Mouse (Mus musculus) heart, postnatal 4 days (tissue): ENCODE measurements around the gene Fgf11. TPM values are rescaled to one million over a fixed set of nuclear protein-coding genes. Genes with fewer than 3 reads are reported as not detected.

Source experiments
- DNase-seq: peaks from one replicate; pipeline ENCODE4 v3.0.0; 2021
- total RNA-seq, 2 experiments: library from RNA; stranded (reverse); gene quantifications; 2 replicates each; pipeline ENCODE4 v1.2.3; 2021

Gene Fgf11
- total RNA-seq, 2 experiments from 2014 or later = 3.1 to 3.7 TPM

DNA sequence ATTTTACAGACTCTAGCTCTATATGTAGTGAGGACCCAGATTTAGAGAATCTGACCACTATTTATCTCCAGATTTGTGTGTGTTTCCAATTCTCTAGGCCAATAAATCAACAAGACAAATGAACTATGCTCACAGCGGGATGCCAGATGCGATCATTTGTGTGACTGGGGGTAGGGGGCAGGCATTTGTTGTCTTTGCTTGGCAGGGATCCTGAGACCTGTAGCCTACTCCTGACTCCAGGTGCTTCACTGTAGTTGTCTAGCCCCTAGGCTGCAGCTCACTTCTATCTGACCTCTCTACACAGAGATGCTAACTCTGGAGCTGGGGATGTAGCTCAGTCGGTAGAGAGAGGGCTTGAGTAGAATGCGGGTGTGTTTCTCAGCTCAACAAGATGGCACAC lies 19.8 kb downstream of the Fgf11 start:
- DNase-seq = no peak

GRCm38 (mm10) chr11:69778985-69779384 lies 22.7 kb downstream of the Fgf11 start:
- DNase-seq = no peak

DNA sequence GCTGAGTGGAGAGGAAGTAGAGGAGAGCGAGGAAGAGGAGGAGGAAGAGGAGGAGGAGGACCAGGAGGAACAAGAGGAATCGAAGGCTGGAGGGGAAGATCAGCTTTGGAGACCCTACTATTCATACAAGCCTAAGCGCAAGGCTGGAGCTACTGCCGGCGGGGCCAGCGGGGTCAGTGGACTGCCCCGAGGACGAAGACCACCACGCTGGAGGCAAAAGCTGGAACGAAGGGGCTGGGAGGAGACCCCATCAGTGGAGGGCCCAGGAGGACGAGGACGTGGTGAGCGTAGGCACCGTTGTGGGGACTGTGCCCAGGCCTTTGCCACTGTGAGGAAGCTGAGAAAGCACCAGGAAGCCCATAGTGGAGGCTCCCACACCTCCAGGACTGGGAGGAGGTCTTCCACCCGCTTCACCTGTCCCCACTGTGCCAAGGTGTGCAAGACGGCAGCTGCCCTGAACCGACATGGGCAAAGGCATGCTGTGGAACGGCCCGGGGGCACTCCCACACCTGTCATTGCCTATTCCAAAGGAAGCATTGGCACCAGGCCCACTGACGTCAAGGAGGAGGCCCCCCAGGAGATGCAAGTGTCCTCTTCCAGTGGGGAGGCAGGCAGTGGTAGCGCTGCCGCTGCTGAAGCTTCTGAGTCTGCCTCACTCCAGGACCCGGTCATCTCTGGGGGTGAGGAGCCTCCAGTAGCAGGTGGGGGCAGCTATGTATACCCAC lies 23.2 kb downstream of the Fgf11 start:
- DNase-seq = peak; percentile 43

- DNase-seq = no peak
Measured at GRCm38 (mm10) chr11:69777504-69778257, 24.0 kb downstream of the Fgf11 start.

GRCm38 (mm10) chr11:69776488-69776887 lies 25.2 kb downstream of the Fgf11 start:
- DNase-seq = no peak

- DNase-seq = no peak
Measured at GRCm38 (mm10) chr11:69775716-69776115, 25.9 kb downstream of the Fgf11 start.

DNA sequence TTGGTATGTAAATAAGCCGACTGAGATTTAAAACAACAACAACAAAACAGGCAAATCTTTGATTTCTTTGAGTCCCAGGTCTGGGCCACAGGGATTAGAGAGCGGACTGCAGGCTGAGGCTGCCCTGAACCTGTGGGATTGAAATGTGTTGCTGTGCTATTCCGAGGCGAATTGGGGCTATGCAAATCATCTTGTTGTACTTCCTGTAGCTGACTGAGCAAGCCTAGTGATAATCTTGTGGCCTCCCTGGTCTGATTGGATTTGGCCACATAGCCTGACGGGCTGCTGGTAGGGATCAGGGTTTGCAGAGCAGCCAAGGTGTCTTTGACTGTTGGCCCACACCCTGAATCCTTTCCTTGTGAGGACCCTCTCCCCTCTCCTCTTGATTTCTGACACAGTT lies 26.7 kb downstream of the Fgf11 start:
- no peak for DNase-seq

DNA sequence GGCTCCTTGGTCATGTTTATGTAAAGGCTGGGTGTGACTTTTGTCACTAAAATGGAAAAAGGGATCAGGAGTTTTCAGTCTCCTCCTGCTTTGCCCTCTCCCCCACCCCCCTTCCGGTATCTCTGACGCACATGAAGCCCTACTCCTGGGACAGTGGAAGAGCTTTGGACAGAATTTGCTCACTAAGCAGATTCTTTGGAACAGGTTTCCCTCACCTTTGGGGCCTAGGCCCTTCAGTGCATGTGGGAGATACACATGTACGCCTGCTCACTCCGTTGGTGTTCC lies 34.1 kb downstream of the Fgf11 start:
- DNase-seq = no peak

GRCm38 (mm10) chr11:69766872-69767624 lies 34.6 kb downstream of the Fgf11 start:
- no peak for DNase-seq

DNA sequence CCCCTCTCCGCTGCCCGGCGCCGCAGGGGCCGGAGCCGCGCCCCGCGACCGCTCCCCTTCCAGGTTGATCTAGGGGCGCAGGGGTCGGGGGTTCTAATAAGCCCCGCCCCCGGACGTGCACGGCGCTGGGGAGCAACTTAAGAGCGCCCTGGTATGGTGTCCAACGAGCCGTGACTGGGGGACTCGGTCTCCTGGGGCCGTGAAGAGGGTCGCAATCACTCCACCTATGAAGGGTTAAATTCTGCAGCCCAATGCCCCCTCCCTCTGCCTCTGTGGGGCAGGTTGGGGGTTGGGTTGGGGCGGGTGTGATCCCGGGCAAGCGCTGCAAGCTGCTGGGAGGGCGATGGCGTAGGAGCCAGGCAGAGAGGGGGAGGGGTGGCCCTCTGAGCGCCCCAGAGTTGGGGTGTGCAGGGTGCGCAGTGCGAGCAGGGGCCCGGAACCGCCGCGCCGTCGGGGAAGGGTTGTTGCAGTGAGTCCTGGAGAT lies 35.5 kb downstream of the Fgf11 start:
- peak; percentile 80 for DNase-seq

- peak; percentile 61 for DNase-seq
Measured at GRCm38 (mm10) chr11:69765221-69766125, 36.2 kb downstream of the Fgf11 start, which contains the start of gene Zbtb4. Gene Zbtb4 (plus strand): TSS chr11:69765912.

GRCm38 (mm10) chr11:69763551-69763950 lies 38.1 kb downstream of the Fgf11 start:
- no peak for DNase-seq

- no peak for DNase-seq
Measured at GRCm38 (mm10) chr11:69761868-69762267, 39.8 kb downstream of the Fgf11 start, which contains the start of gene Slc35g3. Gene Slc35g3 (minus strand): TSS chr11:69761968.

DNA sequence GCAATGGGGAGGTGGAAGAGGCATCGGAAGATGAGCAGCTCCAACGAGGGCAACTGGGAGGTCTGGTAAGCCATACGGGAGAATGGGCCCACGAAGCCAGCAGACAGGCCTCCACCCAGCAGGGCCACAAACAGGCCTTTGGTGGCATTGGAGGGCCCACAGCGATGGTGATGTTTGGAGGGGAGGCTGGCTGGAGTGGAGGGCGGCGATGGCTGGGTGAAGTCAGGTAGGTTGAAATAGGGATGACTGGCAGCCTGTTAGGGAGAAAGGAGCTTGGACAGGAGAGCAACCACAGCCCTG lies 40.8 kb downstream of the Fgf11 start:
- DNase-seq = no peak

DNA sequence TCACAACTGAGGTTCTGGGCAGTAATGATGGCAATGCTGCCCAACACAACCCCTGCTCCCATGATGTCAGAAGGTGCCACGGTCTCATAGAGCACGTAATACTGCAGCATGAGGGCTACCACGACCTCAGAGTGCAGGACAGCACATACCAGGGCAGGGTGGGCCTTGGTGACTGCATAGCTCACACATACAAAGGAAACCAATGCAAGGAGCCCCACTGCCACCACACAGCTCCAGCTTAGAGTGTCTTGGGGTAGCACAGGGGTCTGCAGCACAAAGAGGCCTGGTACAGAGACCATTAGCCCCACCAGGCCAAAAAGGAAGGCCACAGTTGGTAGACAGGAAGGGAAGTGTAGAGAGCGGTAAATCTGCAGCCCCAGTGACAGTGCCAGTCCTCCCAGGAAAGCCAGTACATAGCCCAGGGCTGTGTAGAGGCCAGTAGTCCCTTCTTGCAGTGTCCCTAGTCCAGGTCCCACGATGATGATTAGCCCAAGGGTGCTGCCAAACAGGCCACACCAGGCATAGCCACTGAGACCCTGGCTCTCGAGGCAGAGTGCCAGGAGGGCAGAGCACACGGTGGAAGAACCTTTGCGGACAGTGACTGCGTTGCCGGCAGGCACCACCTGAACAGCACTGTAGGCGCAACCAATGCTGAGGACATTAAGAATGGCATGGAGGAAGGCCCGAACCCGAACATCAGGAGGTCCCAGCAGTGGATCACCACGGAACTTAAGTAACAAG lies 41.3 kb downstream of the Fgf11 start:
- DNase-seq = no peak

GRCm38 (mm10) chr11:69758971-69759721 lies 42.5 kb downstream of the Fgf11 start:
- DNase-seq = peak; percentile 87

- peak; percentile 99 for DNase-seq
Measured at GRCm38 (mm10) chr11:69758478-69758970, 43.1 kb downstream of the Fgf11 start, which contains the start of gene Polr2a. Gene Polr2a (minus strand): TSS chr11:69758637.

DNA sequence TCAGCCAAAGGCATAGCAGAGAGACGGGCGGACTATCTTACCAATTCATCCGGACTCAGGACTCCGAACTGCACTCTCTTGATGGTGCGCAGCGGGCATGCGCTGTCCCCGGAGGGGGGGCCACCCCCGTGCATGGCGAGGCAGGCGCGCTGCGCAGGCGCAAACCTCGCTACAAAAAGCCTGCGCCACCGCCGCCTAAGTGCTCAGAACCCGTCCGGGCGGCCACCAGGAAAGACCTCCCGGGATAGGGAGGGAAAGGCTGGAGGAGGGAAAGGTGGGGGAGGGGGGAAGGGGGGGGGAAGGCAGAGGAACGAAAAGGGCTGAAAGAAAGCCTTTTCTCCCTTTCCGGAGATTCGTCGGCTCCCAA lies 43.6 kb downstream of the Fgf11 start:
- DNase-seq = peak; percentile 98

DNA sequence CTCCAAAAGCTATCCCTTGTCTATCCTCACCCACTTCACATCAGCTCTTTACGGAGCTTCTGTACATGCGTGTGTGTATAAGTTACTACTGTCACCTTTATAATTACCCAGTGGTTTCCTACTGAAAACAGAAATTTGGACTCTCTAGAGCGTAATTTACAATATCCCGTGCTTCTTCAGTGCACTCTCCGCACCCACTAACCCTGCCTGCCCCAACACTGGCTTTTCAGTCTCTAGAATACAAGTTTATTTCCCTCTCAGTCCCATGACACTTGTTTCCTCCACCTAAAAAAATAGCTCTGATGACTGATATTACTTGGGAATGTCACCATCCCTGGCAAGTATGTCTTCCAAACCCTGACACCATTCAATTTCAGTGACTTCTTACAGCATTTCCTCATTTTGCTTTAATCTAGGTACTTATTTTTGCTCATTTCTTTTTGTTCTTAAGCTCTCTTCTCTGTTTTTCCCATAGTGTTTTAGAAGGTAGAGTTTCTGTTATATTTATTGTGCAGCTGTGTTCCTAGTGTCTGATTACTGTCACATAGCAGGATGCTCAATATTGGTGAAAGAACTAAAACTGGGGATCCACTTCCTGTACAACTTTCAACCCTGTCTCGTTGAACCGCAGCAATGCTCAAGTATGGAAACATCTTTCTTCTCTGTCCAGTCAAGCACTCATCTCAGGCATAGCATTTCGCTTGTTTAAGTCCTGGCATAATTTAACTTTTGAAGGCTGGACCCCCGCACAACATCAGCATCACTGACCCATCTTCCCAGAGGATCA lies 44.2 kb downstream of the Fgf11 start:
- no peak for DNase-seq

DNA sequence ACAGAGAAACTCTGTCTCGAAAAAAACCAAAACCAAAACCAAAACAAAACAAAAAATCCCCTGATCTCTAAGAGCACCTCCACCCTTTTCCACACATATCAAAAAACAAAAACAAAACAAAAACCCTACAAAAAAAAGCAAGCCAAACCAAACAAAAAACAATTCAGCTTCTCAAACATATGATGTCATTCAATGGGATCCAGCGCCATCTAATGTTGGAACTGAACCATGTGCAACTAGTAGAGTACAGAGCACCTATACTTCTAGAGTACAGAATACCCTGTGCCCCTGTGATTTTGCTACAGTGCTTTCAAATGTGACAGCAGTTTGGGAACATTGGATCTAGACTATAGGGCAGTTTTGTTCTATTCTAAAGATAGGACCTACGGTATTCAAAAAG lies 47.0 kb downstream of the Fgf11 start:
- DNase-seq = peak; percentile 60
